Mouse (Mus musculus): ENCODE measurements around the gene Fgf3.

- TF ChIP-seq EP300 (optimal IDR thresholded peaks at IDR 0.05) = no peak
- TF ChIP-seq CTCF (IDR thresholded peaks at IDR 0.05; ENCODE audit: low read depth) = peak; percentile 79
These were observed 39.4 kb upstream of the Fgf3 start for GRCm38 (mm10) chr7:144798471-144798870.

Measured in stomach, postnatal 0 days (tissue).